Mouse (Mus musculus): Measurements from ENCODE around the gene Gm8127.
"Not testable (repeated sequence)": the region's sequence is repeated elsewhere in the genome, so short reads cannot be mapped to it uniquely, and the experiment has no call there.

Gm8127 gene

GRCm38 (mm10) chr14:43293503-43293902 is at the start of gene Gm8127:
Gene Gm8127 (minus strand): TSS chr14:43293832.
- DNase-seq (ENCODE audit: low read depth, low spot score), result not testable (repeated sequence)

- not testable (repeated sequence) for DNase-seq (ENCODE audit: low read depth, low spot score)
Measured at GRCm38 (mm10) chr14:43337646-43338045, 44.0 kb upstream of the Gm8127 start.

GRCm38 (mm10) chr14:43331362-43331880 is 37.8 kb upstream of the Gm8127 start:
- not testable (repeated sequence) for DNase-seq (ENCODE audit: low read depth, low spot score)

GRCm38 (mm10) chr14:43328603-43329002 is 35.0 kb upstream of the Gm8127 start:
- not testable (repeated sequence) for DNase-seq (ENCODE audit: low read depth, low spot score)

- DNase-seq (ENCODE audit: low read depth, low spot score), result not testable (repeated sequence)
Measured at GRCm38 (mm10) chr14:43319516-43319915, 25.9 kb upstream of the Gm8127 start.

GRCm38 (mm10) chr14:43278681-43279080 is 15.0 kb downstream of the Gm8127 start:
- DNase-seq (ENCODE audit: low read depth, low spot score), result not testable (repeated sequence)

GRCm38 (mm10) chr14:43278146-43278545 is 15.5 kb downstream of the Gm8127 start:
- DNase-seq (ENCODE audit: low read depth, low spot score), result not testable (repeated sequence)

GRCm38 (mm10) chr14:43277468-43277867 is 16.2 kb downstream of the Gm8127 start:
- not testable (repeated sequence) for DNase-seq (ENCODE audit: low read depth, low spot score)

GRCm38 (mm10) chr14:43275752-43276151 is 17.9 kb downstream of the Gm8127 start:
- DNase-seq (ENCODE audit: low read depth, low spot score), result not testable (repeated sequence)

- not testable (repeated sequence) for DNase-seq (ENCODE audit: low read depth, low spot score)
Measured at GRCm38 (mm10) chr14:43274986-43275511, 18.6 kb downstream of the Gm8127 start, which contains the start of gene Gm9732. Gene Gm9732 (plus strand): TSS chr14:43275036.

- DNase-seq (ENCODE audit: low read depth, low spot score), result not testable (repeated sequence)
Measured at GRCm38 (mm10) chr14:43273161-43273560, 20.5 kb downstream of the Gm8127 start.

GRCm38 (mm10) chr14:43269211-43269610 is 24.4 kb downstream of the Gm8127 start:
- DNase-seq (ENCODE audit: low read depth, low spot score), result not testable (repeated sequence)

GRCm38 (mm10) chr14:43268521-43269084 is 25.0 kb downstream of the Gm8127 start:
- DNase-seq (ENCODE audit: low read depth, low spot score), result not testable (repeated sequence)

GRCm38 (mm10) chr14:43263421-43263820 is 30.2 kb downstream of the Gm8127 start:
- not testable (repeated sequence) for DNase-seq (ENCODE audit: low read depth, low spot score)

GRCm38 (mm10) chr14:43258349-43258748 is 35.3 kb downstream of the Gm8127 start, which contains the start of gene Gm8126:
Gene Gm8126 (plus strand): TSS chr14:43258649.
- DNase-seq (ENCODE audit: low read depth, low spot score), result not testable (repeated sequence)

- not testable (repeated sequence) for DNase-seq (ENCODE audit: low read depth, low spot score)
Measured at GRCm38 (mm10) chr14:43256511-43256910, 37.1 kb downstream of the Gm8127 start.

- not testable (repeated sequence) for DNase-seq (ENCODE audit: low read depth, low spot score)
Measured at GRCm38 (mm10) chr14:43250549-43251253, 42.9 kb downstream of the Gm8127 start.

- not testable (repeated sequence) for DNase-seq (ENCODE audit: low read depth, low spot score)
Measured at GRCm38 (mm10) chr14:43249611-43250170, 43.9 kb downstream of the Gm8127 start.

All from A20 (cell line).